Mouse (Mus musculus): Measurements from ENCODE around the gene Igf2. TPM values are rescaled to one million over a fixed set of nuclear protein-coding genes. Genes with fewer than 3 reads are reported as not detected.
A peak's percentile ranks its signal among the peaks of the same experiment; 100 is the strongest.

Igf2 gene
- polyA plus RNA-seq (2015; fragmentation: Nextera tagmentation; extraction: Ambion mirVana): 970 and 1,114 TPM in 2 replicates

DNA sequence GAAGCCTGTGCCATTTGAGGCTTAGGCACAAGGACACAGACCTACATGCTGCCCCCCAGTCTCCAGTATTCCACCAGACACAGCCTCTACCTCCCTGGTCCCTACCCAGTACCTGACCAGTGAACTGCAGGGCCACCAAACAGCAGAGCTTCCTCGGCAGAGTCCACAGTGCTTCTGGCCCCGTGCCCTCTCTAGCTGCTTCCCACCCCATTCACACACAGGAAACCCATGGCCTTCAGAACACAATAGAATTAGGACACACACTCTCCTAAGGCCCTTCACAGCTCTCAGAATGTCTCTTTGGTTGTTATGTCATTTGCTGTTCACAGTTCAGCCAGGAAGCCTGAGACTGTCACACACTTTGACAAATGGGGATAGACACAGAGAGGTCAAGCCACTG, at the start of gene Igf2:
TSS of gene Igf2 (minus strand) at position 158 of the 400 bp plus-strand sequence.
- ATAC-seq (ENCODE audit: insufficient number of reproducible peaks, low FRiP score, low TSS enrichment, low read depth): no peak
- Histone ChIP-seq H3K4me2 (replicated peaks) (no peak within 1 kb of the TSS), H3K9me3 (replicated peaks) (peaks cover 15% of the 10 kb centered on the region), H3K36me3 (0 out of 2 replicates have a peak, but pooled peaks cover 4% of the 10 kb centered on the region), H3K27ac (replicated peaks) (peak within 1 kb of the TSS; percentile 39; the same call in 1 of the 2 replicates), H3K4me3 (replicated peaks) (peak within 1 kb of the TSS; percentile 10; the same call in 1 of the 2 replicates), H3K4me1 (peaks cover 14% of the 10 kb centered on the region), H3K9ac (no peak within 1 kb of the TSS), H3K27me3 (peaks cover 48% of the 10 kb centered on the region)
- 67% methylated on average over 2 of the region's 2 CpGs for WGBS

DNA sequence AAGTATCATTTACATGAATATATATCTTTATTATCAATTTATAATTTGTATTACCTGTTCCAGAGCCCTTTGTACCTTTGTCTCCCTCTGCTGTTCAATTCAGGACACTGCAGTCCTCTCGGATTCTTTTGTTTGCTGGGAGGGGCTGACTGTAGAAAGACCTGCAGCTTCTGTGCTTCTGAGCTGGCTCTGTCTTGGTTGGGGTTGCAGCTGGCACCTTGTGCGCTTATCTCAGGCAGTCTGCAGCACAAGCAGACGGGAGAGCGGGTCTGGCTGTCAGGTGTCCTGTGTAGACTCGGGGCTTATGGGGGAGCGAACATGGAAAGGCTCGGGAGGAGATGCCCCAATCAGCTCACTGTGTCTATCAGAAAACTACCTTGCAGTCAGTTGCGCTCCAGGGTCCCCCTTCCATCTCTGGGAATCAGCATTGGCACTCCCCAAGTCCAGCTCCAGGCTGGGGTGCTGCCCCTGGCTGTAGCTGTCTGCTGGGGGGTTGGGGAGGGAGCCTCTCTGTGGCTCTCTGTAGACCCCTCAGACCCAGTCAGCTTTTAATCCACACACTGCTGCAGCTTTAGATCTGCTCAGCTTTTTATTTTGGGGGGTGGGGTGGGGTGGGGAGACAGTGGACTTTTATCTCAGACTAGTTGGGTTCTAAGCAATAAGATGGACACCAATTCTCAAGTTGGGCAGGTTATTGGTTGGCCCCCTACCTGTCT, 48.3 kb upstream of the Igf2 start:
- no peak overlapping the region for H3K9ac ChIP-seq
- H3K27me3 ChIP-seq: no peaks in the 10 kb centered on the region
- WGBS: 9% methylated on average over 8 of the region's 8 CpGs
- ATAC-seq (ENCODE audit: insufficient number of reproducible peaks, low FRiP score, low TSS enrichment, low read depth): no peak
- peak overlapping the region; percentile 46 for H3K4me2 ChIP-seq (replicated peaks)
- H3K36me3 ChIP-seq: no peaks in the 10 kb centered on the region
- no peaks in the 10 kb centered on the region for H3K4me1 ChIP-seq
- no peak overlapping the region for H3K27ac ChIP-seq (replicated peaks)
- H3K4me3 ChIP-seq (replicated peaks): 0 out of 2 replicates have a peak overlapping the region, but pooled peaks have one; percentile 10
- no peaks in the 10 kb centered on the region for H3K9me3 ChIP-seq (replicated peaks)

DNA sequence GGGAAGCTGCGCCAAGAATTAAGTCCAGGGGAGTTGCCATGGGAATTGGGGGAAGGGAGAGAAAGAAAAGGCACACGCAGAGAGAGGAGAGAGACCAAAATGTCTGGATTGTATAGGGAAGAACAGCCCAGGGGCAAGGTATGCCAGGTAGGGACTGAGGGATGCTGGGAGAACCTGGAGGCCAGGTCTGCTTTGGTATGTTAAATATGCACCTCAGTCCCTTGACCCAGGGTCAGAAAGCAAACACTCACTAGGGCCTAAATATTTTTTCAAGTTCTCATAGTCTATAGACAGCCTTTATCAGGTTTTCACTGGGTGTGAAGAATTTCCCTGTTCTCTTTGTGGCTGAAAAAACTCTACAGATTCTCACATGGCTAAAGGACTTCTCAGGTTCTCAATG, 40.3 kb upstream of the Igf2 start:
- ATAC-seq (ENCODE audit: insufficient number of reproducible peaks, low FRiP score, low TSS enrichment, low read depth): no peak
- H3K27ac ChIP-seq (replicated peaks): no peak overlapping the region
- WGBS: 74% methylated on average over 2 of the region's 2 CpGs

DNA sequence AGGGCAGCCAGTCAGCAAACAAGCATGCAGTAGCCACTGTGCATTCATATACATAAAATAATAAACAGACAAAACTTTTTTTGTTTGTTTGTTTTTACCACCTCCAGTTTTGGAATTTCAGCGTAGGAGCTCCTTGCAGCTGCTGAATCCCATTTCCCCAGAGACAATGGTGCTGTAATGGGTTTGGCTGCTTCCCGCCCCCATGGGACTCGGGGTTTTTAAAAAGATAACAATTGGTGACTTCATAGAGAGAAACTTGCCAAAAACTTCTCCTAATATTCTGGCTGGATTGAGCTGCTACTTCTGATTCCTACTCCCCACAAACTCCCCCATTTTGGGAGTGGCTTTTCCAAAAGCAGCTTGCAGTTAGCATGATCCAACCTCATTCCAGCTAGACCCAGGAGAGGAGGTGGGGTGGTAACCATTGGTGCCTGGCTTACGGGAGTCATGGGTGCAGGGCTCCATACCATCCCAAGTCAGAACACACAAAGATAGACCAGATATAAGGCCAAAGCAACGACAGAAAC, 32.8 kb upstream of the Igf2 start:
- no peaks in the 10 kb centered on the region for H3K27me3 ChIP-seq
- no peak overlapping the region for H3K4me3 ChIP-seq (replicated peaks)
- ATAC-seq (ENCODE audit: insufficient number of reproducible peaks, low FRiP score, low TSS enrichment, low read depth): no peak
- no peak overlapping the region for H3K4me2 ChIP-seq (replicated peaks)
- no peaks in the 10 kb centered on the region for H3K4me1 ChIP-seq
- H3K9ac ChIP-seq: no peak overlapping the region
- H3K9me3 ChIP-seq (replicated peaks): no peaks in the 10 kb centered on the region
- no peaks in the 10 kb centered on the region for H3K36me3 ChIP-seq
- 70% methylated on average over 5 of the region's 5 CpGs for WGBS
- H3K27ac ChIP-seq (replicated peaks): no peak overlapping the region

More for the DNA sequence above, 40.3 kb upstream of the Igf2 start:
- H3K9ac ChIP-seq: no peak overlapping the region
- no peak overlapping the region for H3K4me3 ChIP-seq (replicated peaks)
- H3K4me2 ChIP-seq (replicated peaks): no peak overlapping the region
- H3K4me1 ChIP-seq: no peaks in the 10 kb centered on the region
- H3K9me3 ChIP-seq (replicated peaks): no peaks in the 10 kb centered on the region
- no peaks in the 10 kb centered on the region for H3K27me3 ChIP-seq
- H3K36me3 ChIP-seq: no peaks in the 10 kb centered on the region

DNA sequence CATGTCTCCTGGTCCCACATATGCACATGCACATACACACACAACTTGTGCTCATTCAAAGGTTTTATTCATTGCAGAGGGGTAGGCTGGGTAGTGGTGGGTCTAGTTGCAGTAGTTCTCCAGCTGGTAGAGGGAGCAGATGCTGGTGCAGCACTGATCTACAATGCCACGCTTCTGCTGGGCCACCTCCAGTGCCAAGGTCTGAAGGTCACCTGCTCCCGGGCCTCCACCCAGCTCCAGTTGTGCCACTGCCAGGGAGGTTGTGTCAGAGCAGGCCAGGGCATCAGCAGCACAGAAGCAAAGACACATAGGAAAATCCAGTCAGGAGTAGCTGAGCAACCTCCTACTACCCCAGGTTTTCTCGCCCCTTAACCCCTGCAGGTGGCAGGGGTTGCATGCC, 12.0 kb upstream of the Igf2 start:
- Histone ChIP-seq H3K9me3 (replicated peaks) (no peaks in the 10 kb centered on the region), H3K27me3 (no peaks in the 10 kb centered on the region), H3K9ac (no peak overlapping the region), H3K27ac (replicated peaks) (no peak overlapping the region), H3K4me3 (replicated peaks) (no peak overlapping the region), H3K4me2 (replicated peaks) (no peak overlapping the region), H3K36me3 (no peaks in the 10 kb centered on the region), H3K4me1 (no peaks in the 10 kb centered on the region)
- 81% methylated on average over 3 of the region's 3 CpGs for WGBS
- no peak for ATAC-seq (ENCODE audit: insufficient number of reproducible peaks, low FRiP score, low TSS enrichment, low read depth)

DNA sequence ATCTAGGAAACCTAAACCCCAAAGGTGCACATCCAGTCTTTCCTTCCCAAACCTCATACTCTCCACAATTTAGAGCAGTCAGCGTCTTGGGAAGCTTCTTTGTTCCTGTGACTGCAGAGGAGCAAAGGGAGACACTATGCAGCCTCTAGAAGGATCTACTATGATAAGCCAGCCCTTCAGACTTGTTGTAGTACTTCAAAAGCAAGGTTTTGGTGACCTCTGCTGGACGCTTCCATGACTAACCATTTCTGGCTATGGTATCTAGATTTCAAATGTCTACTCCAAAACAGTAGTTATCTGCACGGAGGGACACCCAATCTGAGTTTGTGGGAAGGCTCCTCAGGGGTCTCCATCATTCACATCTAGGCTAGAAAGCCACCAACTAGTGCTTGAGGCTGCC, 9.0 kb upstream of the Igf2 start:
- Histone ChIP-seq H3K4me2 (replicated peaks) (no peak overlapping the region), H3K27me3 (no peaks in the 10 kb centered on the region), H3K4me1 (no peaks in the 10 kb centered on the region), H3K27ac (replicated peaks) (no peak overlapping the region), H3K4me3 (replicated peaks) (no peak overlapping the region), H3K9ac (no peak overlapping the region), H3K9me3 (replicated peaks) (no peaks in the 10 kb centered on the region; the same call in 1 of the 2 replicates), H3K36me3 (no peaks in the 10 kb centered on the region)
- ATAC-seq (ENCODE audit: insufficient number of reproducible peaks, low FRiP score, low TSS enrichment, low read depth): no peak
- WGBS: 7% methylated on average over 3 of the region's 3 CpGs

DNA sequence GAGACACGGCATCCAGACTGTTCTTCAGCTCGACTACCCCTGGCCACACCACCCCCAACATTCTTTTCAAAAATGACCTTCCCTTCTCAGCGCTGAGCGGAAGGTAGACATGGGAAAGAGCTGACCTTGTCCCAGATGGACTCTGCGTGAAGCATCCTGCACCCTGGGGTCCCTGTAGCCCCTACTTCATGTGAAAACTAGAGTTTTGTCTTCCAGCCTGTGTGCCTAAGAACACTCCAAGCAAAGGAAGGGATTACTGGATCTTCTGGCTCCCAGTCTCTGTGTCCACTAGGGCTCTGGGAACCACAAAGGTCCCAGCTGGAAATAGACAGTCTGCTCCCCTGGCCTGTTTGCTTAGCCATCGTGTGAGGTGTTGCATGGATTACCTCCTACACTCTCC, 8.5 kb upstream of the Igf2 start:
- Histone ChIP-seq H3K4me2 (replicated peaks) (no peak overlapping the region), H3K4me3 (replicated peaks) (no peak overlapping the region), H3K27me3 (no peaks in the 10 kb centered on the region), H3K27ac (replicated peaks) (no peak overlapping the region), H3K36me3 (no peaks in the 10 kb centered on the region), H3K4me1 (no peaks in the 10 kb centered on the region), H3K9me3 (replicated peaks) (peaks cover 3% of the 10 kb centered on the region; the same call in 1 of the 2 replicates), H3K9ac (no peak overlapping the region)
- 67% methylated on average over 6 of the region's 6 CpGs for WGBS
- ATAC-seq (ENCODE audit: insufficient number of reproducible peaks, low FRiP score, low TSS enrichment, low read depth): no peak

DNA sequence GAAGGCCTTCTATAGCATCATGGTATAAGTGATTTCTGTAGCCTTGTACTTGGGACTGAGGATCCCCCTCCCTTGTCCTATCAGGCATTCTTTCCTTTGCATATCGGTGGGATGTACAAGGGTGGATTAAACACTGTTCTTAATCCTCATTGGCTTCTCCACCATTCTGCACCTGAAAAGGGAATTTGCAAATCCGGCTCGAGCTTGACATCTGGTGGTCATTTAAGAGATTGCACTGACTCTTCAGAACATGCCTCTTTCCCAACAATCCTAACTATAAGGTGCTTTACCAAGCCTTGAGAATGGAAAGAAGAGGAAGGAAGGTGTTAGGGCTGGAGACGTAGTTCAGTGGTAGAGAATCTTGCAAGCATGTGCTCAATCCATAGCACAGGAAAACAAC, 5.5 kb upstream of the Igf2 start:
- 0 out of 2 replicates have a peak, but pooled peaks cover 4% of the 10 kb centered on the region for H3K36me3 ChIP-seq
- no peaks in the 10 kb centered on the region for H3K4me1 ChIP-seq
- no peak overlapping the region for H3K4me3 ChIP-seq (replicated peaks)
- no peak overlapping the region for H3K9ac ChIP-seq
- H3K27me3 ChIP-seq: no peaks in the 10 kb centered on the region
- no peak overlapping the region for H3K27ac ChIP-seq (replicated peaks)
- peaks cover 15% of the 10 kb centered on the region for H3K9me3 ChIP-seq (replicated peaks)
- H3K4me2 ChIP-seq (replicated peaks): no peak overlapping the region
- WGBS: 13% methylated on average over 4 of the region's 4 CpGs
- ATAC-seq (ENCODE audit: insufficient number of reproducible peaks, low FRiP score, low TSS enrichment, low read depth): no peak

DNA sequence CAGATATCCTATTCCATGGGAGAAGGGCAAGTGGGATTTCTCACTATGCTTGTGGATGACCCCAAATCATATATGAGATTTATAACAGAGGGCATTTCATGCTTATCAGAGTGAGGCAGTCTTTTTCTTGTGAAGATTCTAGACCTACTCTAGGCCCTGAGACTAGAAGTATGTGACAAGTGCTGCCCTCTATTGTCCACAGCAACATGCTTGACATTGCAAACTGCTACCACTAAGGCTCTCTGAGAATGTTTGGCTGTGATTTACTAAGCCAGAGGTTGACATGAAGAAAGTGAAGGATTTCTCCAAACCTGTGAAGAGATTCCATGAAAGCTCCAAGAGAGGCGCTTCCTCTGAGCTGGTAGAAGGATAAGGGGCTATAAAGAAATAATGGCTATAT, 4.5 kb upstream of the Igf2 start:
- no peak overlapping the region for H3K27ac ChIP-seq (replicated peaks)
- no peak overlapping the region for H3K9ac ChIP-seq
- H3K36me3 ChIP-seq: 0 out of 2 replicates have a peak, but pooled peaks cover 4% of the 10 kb centered on the region
- WGBS: 91% methylated on average over 1 of the region's 1 CpGs
- no peak for ATAC-seq (ENCODE audit: insufficient number of reproducible peaks, low FRiP score, low TSS enrichment, low read depth)
- H3K27me3 ChIP-seq: peaks cover 8% of the 10 kb centered on the region
- H3K4me2 ChIP-seq (replicated peaks): no peak overlapping the region
- H3K4me1 ChIP-seq: no peaks in the 10 kb centered on the region
- no peak overlapping the region for H3K4me3 ChIP-seq (replicated peaks)
- H3K9me3 ChIP-seq (replicated peaks): peaks cover 15% of the 10 kb centered on the region

DNA sequence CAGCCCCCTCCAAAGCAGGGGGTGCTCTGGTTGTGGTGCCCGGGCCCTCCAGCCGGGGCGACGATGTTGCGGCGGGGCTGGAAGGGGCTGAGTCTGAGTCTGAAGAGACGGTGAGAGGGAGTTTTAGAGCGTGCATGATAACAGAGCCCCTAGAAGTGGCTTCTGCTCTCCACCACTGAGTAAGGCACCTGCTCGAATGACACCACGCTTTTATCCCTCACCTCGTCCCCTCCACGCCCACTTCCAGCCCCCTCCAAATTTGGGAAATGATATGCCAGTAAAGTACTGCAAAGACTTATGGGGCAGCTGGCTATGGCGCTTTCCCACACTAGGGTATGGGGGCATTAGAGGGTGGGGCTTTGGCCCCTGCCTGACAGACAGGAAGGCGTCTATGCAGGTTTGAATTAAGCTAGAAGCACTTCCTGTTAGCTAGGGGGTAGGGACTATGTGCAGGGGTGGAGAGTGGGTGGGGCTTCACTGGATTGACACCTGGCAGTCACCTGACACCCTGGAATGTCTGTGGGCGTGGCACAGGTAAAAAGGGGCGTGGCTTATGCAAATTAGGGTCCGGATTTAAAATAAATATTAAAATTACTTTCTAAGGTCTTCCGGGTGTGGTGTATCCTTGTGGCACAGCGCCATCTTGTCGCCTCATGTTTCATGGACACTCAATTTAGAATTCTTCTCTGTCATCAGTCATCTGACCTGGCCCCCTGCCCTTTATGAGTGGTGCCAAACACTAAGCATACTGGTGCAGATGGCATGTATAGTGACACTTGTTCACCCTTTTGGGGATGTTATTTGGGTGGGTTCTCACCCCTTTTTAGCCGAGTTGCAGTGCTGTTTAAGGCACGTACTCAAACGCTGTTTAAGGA, 3.4 kb upstream of the Igf2 start, which contains the start of gene Gm49394:
TSS of gene Gm49394 (minus strand) at position 192 of the 875 bp plus-strand sequence.
- 81% methylated on average over 23 of the region's 23 CpGs for WGBS

DNA sequence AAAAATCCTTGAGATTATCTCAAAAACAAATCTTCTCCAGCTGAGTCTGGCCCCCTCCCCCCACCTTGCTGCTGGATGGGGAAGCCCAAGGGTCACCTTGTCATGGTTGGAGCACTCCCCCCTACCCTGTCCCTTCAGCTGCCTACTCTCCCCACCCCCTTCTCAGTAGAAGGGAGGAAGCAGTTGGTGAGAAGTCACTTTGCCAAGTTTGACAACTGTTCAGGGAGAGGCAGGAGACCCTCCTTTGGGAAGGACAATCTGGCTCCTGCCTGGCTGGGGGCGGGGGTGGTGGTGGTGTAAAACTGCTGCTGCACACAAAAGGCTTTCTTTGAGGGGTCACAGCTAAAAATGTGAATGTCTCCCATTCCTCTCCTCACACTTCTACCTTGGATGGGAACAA, 1.7 kb upstream of the Igf2 start:
- Histone ChIP-seq H3K4me3 (replicated peaks) (no peak overlapping the region), H3K4me1 (peaks cover 10% of the 10 kb centered on the region), H3K27ac (replicated peaks) (no peak overlapping the region), H3K9ac (no peak overlapping the region), H3K9me3 (replicated peaks) (peaks cover 15% of the 10 kb centered on the region), H3K4me2 (replicated peaks) (no peak overlapping the region), H3K27me3 (peaks cover 35% of the 10 kb centered on the region), H3K36me3 (0 out of 2 replicates have a peak, but pooled peaks cover 4% of the 10 kb centered on the region)
- WGBS: 79% methylated on average over 1 of the region's 1 CpGs
- no peak for ATAC-seq (ENCODE audit: insufficient number of reproducible peaks, low FRiP score, low TSS enrichment, low read depth)

More for the DNA sequence above, 3.4 kb upstream of the Igf2 start, which contains the start of gene Gm49394:
- no peak within 1 kb of the TSS for H3K9ac ChIP-seq
- H3K4me1 ChIP-seq: no peaks in the 10 kb centered on the region
- H3K27me3 ChIP-seq: peaks cover 19% of the 10 kb centered on the region
- peaks cover 15% of the 10 kb centered on the region for H3K9me3 ChIP-seq (replicated peaks)
- no peak within 1 kb of the TSS for H3K4me3 ChIP-seq (replicated peaks)
- no peak for ATAC-seq (ENCODE audit: insufficient number of reproducible peaks, low FRiP score, low TSS enrichment, low read depth)
- H3K27ac ChIP-seq (replicated peaks): no peak within 1 kb of the TSS
- no peak within 1 kb of the TSS for H3K4me2 ChIP-seq (replicated peaks)
- 0 out of 2 replicates have a peak, but pooled peaks cover 4% of the 10 kb centered on the region for H3K36me3 ChIP-seq

All from embryonic facial prominence, embryonic 15.5 days (tissue).